ENCODE assay signal across 11 mouse cellular contexts in genomic region chr13:82058131-82058731, GRCm38 (mm10).
DNase-seq lines count a peak whose midpoint lies in the region; ATAC-seq and TF ChIP-seq lines count a peak whose summit lies in the region.
"Had no signal": no experiment of that assay in that cellular context is flagged by ENCODE, and none has a peak within 500 bp of the region (broad histone marks: within the 10 kb centered on the region; RNA-seq: fewer than 3 reads in every experiment).

No protein-coding gene starts in this region.

- ATAC-seq in kidney, postnatal 0 days (replicated peaks; ENCODE audit: low FRiP score, low read depth) = no peak
- ATAC-seq in embryonic facial prominence, embryonic 15.5 days (ENCODE audit: insufficient number of reproducible peaks, low FRiP score, low TSS enrichment, low read depth) = no peak
- no peak for ATAC-seq in hindbrain, postnatal 0 days
- ATAC-seq in cerebellum, adult (ENCODE audit: insufficient number of reproducible peaks, low FRiP score, low TSS enrichment) = no peak

- no peaks in the 10 kb centered on the region for H3K27me3 ChIP-seq in kidney, postnatal 0 days (ENCODE audit: insufficient read depth, low read length)
- H3K27me3 ChIP-seq in embryonic facial prominence, embryonic 15.5 days = no peaks in the 10 kb centered on the region
- no peaks in the 10 kb centered on the region for H3K27me3 ChIP-seq in hindbrain, postnatal 0 days (ENCODE audit: insufficient read depth, low read length)

- no peak overlapping the region for H3K9ac ChIP-seq in kidney, postnatal 0 days (ENCODE audit: low read depth, low read length)
- no peak overlapping the region for H3K9ac ChIP-seq in embryonic facial prominence, embryonic 15.5 days
- H3K9ac ChIP-seq in hindbrain, postnatal 0 days (replicated peaks; ENCODE audit: low read length) = no peak overlapping the region

- no peak overlapping the region for H3K4me2 ChIP-seq in kidney, postnatal 0 days (ENCODE audit: low read length)
- H3K4me2 ChIP-seq in embryonic facial prominence, embryonic 15.5 days (replicated peaks) = no peak overlapping the region
- no peak overlapping the region for H3K4me2 ChIP-seq in hindbrain, postnatal 0 days (ENCODE audit: low read depth, low read length)

- no peaks in the 10 kb centered on the region for H3K36me3 ChIP-seq in kidney, postnatal 0 days (ENCODE audit: insufficient read depth, low read length)
- no peaks in the 10 kb centered on the region for H3K36me3 ChIP-seq in embryonic facial prominence, embryonic 15.5 days
- H3K36me3 ChIP-seq in hindbrain, postnatal 0 days (ENCODE audit: insufficient read depth, low read length) = no peaks in the 10 kb centered on the region

- TF ChIP-seq CTCF in kidney, postnatal 0 days (IDR thresholded peaks at IDR 0.05; ENCODE audit: low read depth) = no peak
- TF ChIP-seq CTCF in hindbrain, postnatal 0 days (IDR thresholded peaks at IDR 0.05; ENCODE audit: low read depth) = no peak

- H3K9me3 ChIP-seq in kidney, postnatal 0 days (replicated peaks; ENCODE audit: low read length) = no peaks in the 10 kb centered on the region
- H3K9me3 ChIP-seq in embryonic facial prominence, embryonic 15.5 days (replicated peaks) = no peaks in the 10 kb centered on the region
- no peaks in the 10 kb centered on the region for H3K9me3 ChIP-seq in hindbrain, postnatal 0 days (ENCODE audit: low read length)

- peak; percentile 3 for DNase-seq in kidney, postnatal 0 days (ENCODE audit: low spot score)
- DNase-seq in kidney, postnatal 25 days = no peak
- DNase-seq in hindbrain, postnatal 0 days (ENCODE audit: low spot score) = peak; percentile 8
- DNase-seq in retina, postnatal 1 day = peak; percentile 90
- no peak for DNase-seq in right cerebral cortex, postnatal 25 days
- DNase-seq in adrenal gland, postnatal 36 days = no peak
- DNase-seq: kidney, postnatal 10 days; thymus, postnatal 14 days had no signal

- H3K4me1 ChIP-seq in kidney, postnatal 0 days (replicated peaks; ENCODE audit: insufficient read depth, low read length) = no peaks in the 10 kb centered on the region; the same call in 1 of the 2 replicates
- H3K4me1 ChIP-seq in embryonic facial prominence, embryonic 15.5 days = peaks cover 15% of the 10 kb centered on the region
- 0 out of 2 replicates have a peak, but pooled peaks cover 6% of the 10 kb centered on the region for H3K4me1 ChIP-seq in hindbrain, postnatal 0 days (ENCODE audit: insufficient read depth, low read length)

- 40% methylated on average over 3 of the region's 3 CpGs for WGBS in kidney, postnatal 0 days
- 11% methylated on average over 3 of the region's 3 CpGs for WGBS in embryonic facial prominence, embryonic 15.5 days
- 18% methylated on average over 3 of the region's 3 CpGs for WGBS in hindbrain, postnatal 0 days

- no peak overlapping the region for H3K27ac ChIP-seq in kidney, postnatal 0 days
- H3K27ac ChIP-seq in embryonic facial prominence, embryonic 15.5 days (replicated peaks) = peak overlapping the region; percentile 65
- H3K27ac ChIP-seq in hindbrain, postnatal 0 days = no peak overlapping the region
- H3K27ac ChIP-seq: macrophage had no signal

- H3K4me3 ChIP-seq in kidney, postnatal 0 days (replicated peaks; ENCODE audit: low read depth, low read length) = no peak overlapping the region
- no peak overlapping the region for H3K4me3 ChIP-seq in embryonic facial prominence, embryonic 15.5 days (replicated peaks)
- H3K4me3 ChIP-seq in hindbrain, postnatal 0 days (ENCODE audit: low read length) = no peak overlapping the region

Comparison
In these comparisons a context has a peak if more than half of its experiments do, and no peak if none do; other contexts are left out.
1. DNase-seq: peak in kidney, postnatal 0 days (single experiment), hindbrain, postnatal 0 days (single experiment) and retina, postnatal 1 day (single experiment); none in kidney, postnatal 25 days (0 of 2), right cerebral cortex, postnatal 25 days (single experiment) and adrenal gland, postnatal 36 days (0 of 2).